Mouse (Mus musculus) erythroblast, adult 5-6 weeks (primary cell): Measurements from ENCODE around the gene Pkm. TPM values are rescaled to one million over a fixed set of nuclear protein-coding genes. Genes with fewer than 3 reads are reported as not detected.

Source experiments
- ATAC-seq: replicated peaks from 2 replicates; pipeline ENCODE4 v1.8.0; 2016; ENCODE audit warnings: moderate number of reproducible peaks, mild to moderate bottlenecking, moderate TSS enrichment, inconsistent platforms; ENCODE audit not compliant: poor library complexity, low FRiP score, severe bottlenecking
- total RNA-seq, 2 experiments: library from RNA; stranded (forward) in 1 of 2; stranded (reverse) in 1 of 2; fragments of 150-400 nt in 1 of 2; fragments of 200-764, 138-1000 nt in 1 of 2; gene quantifications; 2 replicates each; pipeline versions ENCODE4 v1.2.3 to v1.2.4; 2015 to 2017; ENCODE audit warnings: low replicate concordance in 2 of 2

Gene Pkm
- total RNA-seq (2015; ENCODE audit: low replicate concordance) (36.3 and 60.8 TPM in 2 replicates), total RNA-seq (2017; ENCODE audit: low replicate concordance) (150 and 158 TPM in 2 replicates)

GRCm38 (mm10) chr9:59655958-59656634 is at the start of gene Pkm:
Gene Pkm (plus strand): TSS chr9:59656368.
- peak; percentile 51; the same call in 1 of the 2 replicates for ATAC-seq

- ATAC-seq, result no peak
These were observed 45.2 kb upstream of the Pkm start for GRCm38 (mm10) chr9:59610950-59611349.

- ATAC-seq, result no peak
These were observed 40.4 kb upstream of the Pkm start for GRCm38 (mm10) chr9:59615797-59616196.

- peak; percentile 99 for ATAC-seq
These were observed 39.4 kb upstream of the Pkm start, which contains the start of gene Parp6 for GRCm38 (mm10) chr9:59616622-59617306. Gene Parp6 (plus strand): TSS chr9:59617284.

- ATAC-seq, result peak; percentile 36; the same call in 1 of the 2 replicates
These were observed 38.7 kb upstream of the Pkm start for GRCm38 (mm10) chr9:59617307-59617973.

GRCm38 (mm10) chr9:59638372-59638771 is 17.8 kb upstream of the Pkm start:
- ATAC-seq, result no peak

- no peak for ATAC-seq
These were observed 16.2 kb upstream of the Pkm start for GRCm38 (mm10) chr9:59639936-59640335.

GRCm38 (mm10) chr9:59641320-59641719 is 14.8 kb upstream of the Pkm start:
- no peak for ATAC-seq

GRCm38 (mm10) chr9:59649911-59650310 is 6.3 kb upstream of the Pkm start:
- no peak for ATAC-seq

- ATAC-seq, result no peak
These were observed 2.8 kb upstream of the Pkm start for GRCm38 (mm10) chr9:59653371-59653770.

- no peak for ATAC-seq
These were observed 1.7 kb upstream of the Pkm start for GRCm38 (mm10) chr9:59654450-59654983.

- no peak for ATAC-seq
These were observed 758 bp downstream of the Pkm start for GRCm38 (mm10) chr9:59656635-59657617.

GRCm38 (mm10) chr9:59658146-59658545 is 2.0 kb downstream of the Pkm start:
- no peak for ATAC-seq

- ATAC-seq, result peak; percentile 70
These were observed 3.2 kb downstream of the Pkm start for GRCm38 (mm10) chr9:59659036-59660026.

- ATAC-seq, result no peak
These were observed 4.3 kb downstream of the Pkm start for GRCm38 (mm10) chr9:59660421-59660820.

- no peak for ATAC-seq
These were observed 5.3 kb downstream of the Pkm start for GRCm38 (mm10) chr9:59661298-59661975.

GRCm38 (mm10) chr9:59663226-59663625 is 7.1 kb downstream of the Pkm start:
- no peak for ATAC-seq

- no peak for ATAC-seq
These were observed 7.8 kb downstream of the Pkm start for GRCm38 (mm10) chr9:59663957-59664356.
